Mouse (Mus musculus) kidney, postnatal 0 days (tissue): ENCODE data around the gene Gm11562. TPM values are rescaled to one million over a fixed set of nuclear protein-coding genes. Genes with fewer than 3 reads are reported as not detected.

Experiments
- ATAC-seq: fragments of 200-750 bp; cut with Nextera tagmentation; replicated peaks from 2 replicates; pipeline ENCODE4 v1.8.0; 2017; ENCODE audit warnings: low read depth, moderate number of reproducible peaks, moderate TSS enrichment, moderate library complexity; ENCODE audit not compliant: low FRiP score
- DNase-seq: peaks from one replicate; pipeline ENCODE4 v3.0.0-alpha.2; 2016; ENCODE audit warnings: low spot score
- H3K27ac ChIP-seq: fragments of 300-500 bp; sonication (generic); 2 replicates; pipeline ENCODE4 v1.5.1; 2014; ENCODE audit warnings: mild to moderate bottlenecking
- H3K27me3 ChIP-seq: fragments of 300-500 bp; sonication (generic); 2 replicates; pipeline ENCODE4 v1.6.1; 2014; ENCODE audit warnings: low read length, mixed read lengths; ENCODE audit not compliant: insufficient read depth
- H3K36me3 ChIP-seq: fragments of 300-500 bp; sonication (generic); 2 replicates; pipeline ENCODE4 v1.6.1; 2014; ENCODE audit warnings: low read length, mixed read lengths; ENCODE audit not compliant: insufficient read depth
- H3K4me1 ChIP-seq: fragments of 300-500 bp; sonication (generic); replicated peaks from 2 replicates; pipeline ENCODE4 v1.6.1; 2014; ENCODE audit warnings: antibody characterized with exemption, low read length, mixed read lengths; ENCODE audit not compliant: insufficient read depth
- H3K4me2 ChIP-seq: fragments of 300-500 bp; sonication (generic); 2 replicates; pipeline ENCODE4 v1.6.1; 2014; ENCODE audit warnings: mild to moderate bottlenecking, low read length, moderate library complexity, mixed read lengths
- H3K4me3 ChIP-seq: fragments of 300-500 bp; sonication (generic); replicated peaks from 2 replicates; pipeline ENCODE4 v1.5.1; 2014; ENCODE audit warnings: low read depth, low read length
- H3K9ac ChIP-seq: fragments of 300-500 bp; sonication (generic); 2 replicates; pipeline ENCODE4 v1.6.1; 2014; ENCODE audit warnings: low read depth, low read length
- H3K9me3 ChIP-seq: fragments of 300-500 bp; sonication (generic); replicated peaks from 2 replicates; pipeline ENCODE4 v1.6.1; 2016; ENCODE audit warnings: low read length, inconsistent platforms, mixed read lengths
- CTCF ChIP-seq: IDR thresholded peaks from 2 replicates; pipeline ENCODE4 v1.5.1; 2016; ENCODE audit warnings: antibody characterized with exemption, low read depth, mild to moderate bottlenecking, moderate library complexity
- WGBS: fragments of 180-500 bp; shearing (Covaris S2); extraction: QIAGEN DNeasy Blood & Tissue Kit; methylation state at CpG from one replicate; pipeline ENCODE4 v1.1.7; 2014; 5-methylcytosine and 5-hydroxymethylcytosine counted together
- polyA plus RNA-seq: library from polyadenylated mRNA; unstranded; fragments of >200 nt; fragmentation: Nextera tagmentation; extraction: Ambion mirVana; gene quantifications from 2 replicates; pipeline ENCODE4 v1.2.1, GENCODE M21; 2015

Gene Gm11562
- polyA plus RNA-seq, 1 experiment from 2014 or later: not detected

DNA sequence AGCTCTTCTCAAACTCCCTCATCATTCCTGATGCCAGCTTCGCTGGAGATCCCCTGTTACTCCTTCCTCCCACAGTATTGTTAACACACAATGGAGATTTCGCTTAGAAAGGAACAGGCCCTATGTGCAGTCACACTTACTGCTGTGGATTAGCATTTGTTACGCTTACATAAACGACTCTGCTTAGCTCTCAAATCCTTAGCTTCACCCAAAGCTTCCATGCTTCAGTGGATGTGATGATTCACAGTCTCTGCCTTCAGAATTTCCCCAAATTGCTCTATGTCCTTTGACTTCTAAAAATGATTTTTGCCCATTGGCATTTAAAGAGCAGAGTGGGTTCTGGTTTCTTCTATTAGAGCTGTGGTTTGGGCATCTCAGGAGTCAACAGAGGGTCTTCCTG lies 47.1 kb downstream of the Gm11562 start:
- no peak overlapping the region for H3K9ac ChIP-seq
- H3K4me3 ChIP-seq: no peak overlapping the region
- no peak for TF ChIP-seq CTCF
- H3K27ac ChIP-seq: no peak overlapping the region
- no peak for ATAC-seq
- no peaks in the 10 kb centered on the region for H3K36me3 ChIP-seq
- WGBS: 48% methylated on average over 4 of the region's 4 CpGs
- H3K9me3 ChIP-seq: no peaks in the 10 kb centered on the region
- no peak overlapping the region for H3K4me2 ChIP-seq
- no peaks in the 10 kb centered on the region for H3K27me3 ChIP-seq
- DNase-seq: peak; percentile 8
- no peaks in the 10 kb centered on the region for H3K4me1 ChIP-seq

Other genes with a start within 250 kb of the Gm11562 start
- gene Krt28, start 245.5 kb downstream of the Gm11562 start, polyA plus RNA-seq: 0.32 TPM in 1 of 2 replicates, not detected in the other
- 35.5 and 42.6 TPM in 2 replicates for gene Krt10, start 231.1 kb downstream of the Gm11562 start, polyA plus RNA-seq
- gene Krt12, start 198.2 kb downstream of the Gm11562 start, polyA plus RNA-seq: not detected in 2 replicates
- 3.6 and 5.0 TPM in 2 replicates for gene Krt20, start 182.3 kb downstream of the Gm11562 start, polyA plus RNA-seq
- gene Krt23, start 127.3 kb downstream of the Gm11562 start, polyA plus RNA-seq: 30.6 and 31.8 TPM in 2 replicates
- 0.45 and 0.46 TPM in 2 replicates for gene Krt39, start 99.1 kb downstream of the Gm11562 start, polyA plus RNA-seq
- gene Krt40, start 77.3 kb downstream of the Gm11562 start, polyA plus RNA-seq: not detected in 2 replicates
- not detected in 2 replicates for gene Krtap3-3, start 69.6 kb downstream of the Gm11562 start, polyA plus RNA-seq
- gene Krtap3-2, start 63.6 kb downstream of the Gm11562 start, polyA plus RNA-seq: not detected in 2 replicates
- gene Gm11939, start 61.0 kb downstream of the Gm11562 start, polyA plus RNA-seq: not detected in 2 replicates
- gene Krtap3-1, start 53.8 kb downstream of the Gm11562 start, polyA plus RNA-seq: not detected in 2 replicates
- gene Krtap1-5, start 39.4 kb downstream of the Gm11562 start, polyA plus RNA-seq: not detected in 2 replicates
- gene Krtap1-4, start 36.8 kb downstream of the Gm11562 start, polyA plus RNA-seq: not detected in 2 replicates
- gene Krtap1-3, start 29.1 kb downstream of the Gm11562 start, polyA plus RNA-seq: not detected in 2 replicates
- not detected in 2 replicates for gene Krtap9-3, start 22.3 kb downstream of the Gm11562 start, polyA plus RNA-seq
- not detected in 2 replicates for gene Gm11938, start 17.1 kb downstream of the Gm11562 start, polyA plus RNA-seq
- not detected in 2 replicates for gene Gm11937, start 10.2 kb downstream of the Gm11562 start, polyA plus RNA-seq
- not detected in 2 replicates for gene Krtap2-4, start 5.6 kb downstream of the Gm11562 start, polyA plus RNA-seq
- gene Krtap4-1, start 7.8 kb upstream of the Gm11562 start, polyA plus RNA-seq: not detected in 2 replicates
- not detected in 2 replicates for gene Krtap4-2, start 14.6 kb upstream of the Gm11562 start, polyA plus RNA-seq
- gene Krtap4-7, start 23.7 kb upstream of the Gm11562 start, polyA plus RNA-seq: not detected in 2 replicates
- gene Gm11555, start 29.8 kb upstream of the Gm11562 start, polyA plus RNA-seq: not detected in 2 replicates
- not detected in 2 replicates for gene Gm11563, start 38.5 kb upstream of the Gm11562 start, polyA plus RNA-seq
- gene Krtap4-6, start 45.5 kb upstream of the Gm11562 start, polyA plus RNA-seq: not detected in 2 replicates
- not detected in 2 replicates for gene Gm14190, start 70.3 kb upstream of the Gm11562 start, polyA plus RNA-seq
- gene Gm14180, start 113.9 kb upstream of the Gm11562 start, polyA plus RNA-seq: not detected in 2 replicates
- not detected in 2 replicates for gene Gm11595, start 152.5 kb upstream of the Gm11562 start, polyA plus RNA-seq
- not detected in 2 replicates for gene Krtap4-8, start 160.3 kb upstream of the Gm11562 start, polyA plus RNA-seq
- not detected in 2 replicates for gene Krtap4-9, start 164.8 kb upstream of the Gm11562 start, polyA plus RNA-seq
- not detected in 2 replicates for gene Gm11596, start 173.0 kb upstream of the Gm11562 start, polyA plus RNA-seq
- gene Gm11569, start 178.5 kb upstream of the Gm11562 start, polyA plus RNA-seq: not detected in 2 replicates
- not detected in 2 replicates for gene Gm11554, start 184.0 kb upstream of the Gm11562 start, polyA plus RNA-seq
- gene Krtap4-13, start 189.5 kb upstream of the Gm11562 start, polyA plus RNA-seq: not detected in 2 replicates
- not detected in 2 replicates for gene Gm11564, start 195.2 kb upstream of the Gm11562 start, polyA plus RNA-seq
- not detected in 2 replicates for gene 2300003K06Rik, start 217.6 kb upstream of the Gm11562 start, polyA plus RNA-seq
- gene Krtap4-16, start 231.2 kb upstream of the Gm11562 start, polyA plus RNA-seq: not detected in 2 replicates
- not detected in 2 replicates for gene Gm11568, start 237.5 kb upstream of the Gm11562 start, polyA plus RNA-seq
- not detected in 2 replicates for gene Gm11559, start 244.0 kb upstream of the Gm11562 start, polyA plus RNA-seq